Mouse (Mus musculus) mouse embryonic stem cell (cell line): ENCODE data around the gene Grasp.

Experiments
- in situ Hi-C, 2 experiments: fragments of 300-500 bp; cut with MboI; formaldehyde crosslinking; loops; 1 replicate in 1 of 2; 3 replicates in 1 of 2; pipeline ENCODE4 v1.14.3; 2019 to 2020; ENCODE audit warnings: low sequenced_read_pairs in 2 of 2, low pct_unique_long_range_greater_than_20kb in 1 of 2, mixed read lengths in 1 of 2; ENCODE audit not compliant: unreplicated experiment in 1 of 2

The Grasp gene

GRCm38 (mm10) chr15:101221298-101222104 is 2.5 kb upstream of the Grasp start:
- in situ Hi-C loops, result no loop called here

- in situ Hi-C loops, result no loop called here
Measured at GRCm38 (mm10) chr15:101222897-101223482, 998 bp upstream of the Grasp start.

- in situ Hi-C loops, result no loop called here
Measured at GRCm38 (mm10) chr15:101223596-101223995, 392 bp upstream of the Grasp start.

GRCm38 (mm10) chr15:101224977-101225376 is 989 bp downstream of the Grasp start:
- in situ Hi-C loops, result no loop called here

- in situ Hi-C loops, result no loop called here
Measured at GRCm38 (mm10) chr15:101227971-101228370, 4.0 kb downstream of the Grasp start.

GRCm38 (mm10) chr15:101228866-101229590 is 5.0 kb downstream of the Grasp start:
- in situ Hi-C loops, result no loop called here

- in situ Hi-C loops, result no loop called here
Measured at GRCm38 (mm10) chr15:101230503-101230902, 6.5 kb downstream of the Grasp start.

GRCm38 (mm10) chr15:101230995-101231647 is 7.1 kb downstream of the Grasp start:
- in situ Hi-C loops, result no loop called here

- in situ Hi-C loops, result no loop called here
Measured at GRCm38 (mm10) chr15:101231648-101232180, 7.7 kb downstream of the Grasp start.

- in situ Hi-C loops, result no loop called here
Measured at GRCm38 (mm10) chr15:101232607-101233006, 8.6 kb downstream of the Grasp start.

- in situ Hi-C loops, result no loop called here
Measured at GRCm38 (mm10) chr15:101233183-101233582, 9.2 kb downstream of the Grasp start.

- in situ Hi-C loops, result no loop called here
Measured at GRCm38 (mm10) chr15:101233641-101234275, 9.8 kb downstream of the Grasp start.

- in situ Hi-C loops, result no loop called here
Measured at GRCm38 (mm10) chr15:101234611-101235341, 10.8 kb downstream of the Grasp start.

GRCm38 (mm10) chr15:101235342-101235698 is 11.3 kb downstream of the Grasp start:
- in situ Hi-C loops, result no loop called here

- in situ Hi-C loops, result no loop called here
Measured at GRCm38 (mm10) chr15:101235728-101236327, 11.8 kb downstream of the Grasp start.

- in situ Hi-C loops, result no loop called here
Measured at GRCm38 (mm10) chr15:101236878-101237277, 12.9 kb downstream of the Grasp start.

GRCm38 (mm10) chr15:101238885-101239511 is 15.0 kb downstream of the Grasp start:
- in situ Hi-C loops, result no loop called here
